9 mouse cellular contexts compared by ENCODE assay signal in genomic region chr12:33388842-33389241, GRCm38 (mm10). TPM values are rescaled to one million over a fixed set of nuclear protein-coding genes. Genes with fewer than 3 reads are reported as not detected.
DNase-seq lines count a peak whose midpoint lies in the region; ATAC-seq and TF ChIP-seq lines count a peak whose summit lies in the region.
"Had no signal": no experiment of that assay in that cellular context is flagged by ENCODE, and none has a peak within 500 bp of the region (broad histone marks: within the 10 kb centered on the region; RNA-seq: fewer than 3 reads in every experiment).

No protein-coding gene starts in this region.

- H3K4me1 ChIP-seq in G1E (ENCODE audit: insufficient read depth, low read depth, low read length) = no peaks in the 10 kb centered on the region
- no peaks in the 10 kb centered on the region for H3K4me1 ChIP-seq in forebrain, embryonic 11.5 days (replicated peaks; ENCODE audit: control insufficient read depth, insufficient read depth, low read length)
- H3K4me1 ChIP-seq in hindbrain, embryonic 10.5 days (replicated peaks) = 0 out of 2 replicates have a peak, but pooled peaks cover 3% of the 10 kb centered on the region
- H3K4me1 ChIP-seq: limb, embryonic 12.5 days had no signal

- peak; percentile 36 for DNase-seq in G1E (ENCODE audit: low spot score)
- peak; percentile 53 for DNase-seq in c-Kit-positive CD71-negative TER-119-negative erythroid progenitor cells, embryonic 14.5 days (ENCODE audit: low read depth)
- peak; percentile 87 for DNase-seq in forebrain, embryonic 11.5 days (ENCODE audit: low spot score)
- DNase-seq in hindbrain, embryonic 10.5 days (ENCODE audit: low spot score) = peak; percentile 79
- DNase-seq in layer of hippocampus, adult 2 months (ENCODE audit: low spot score in 2 of 2) = peak; percentile 71 to 79
- peak; percentile 78 for DNase-seq in lung, postnatal 10 days
- peak; percentile 45 for DNase-seq in retina, adult 2 months (ENCODE audit: low read depth, low spot score)
- peak; percentile 64 for DNase-seq in thymus, postnatal 4 days

- 7% methylated on average over 5 of the region's 5 CpGs for WGBS in forebrain, embryonic 11.5 days
- WGBS in hindbrain, embryonic 10.5 days = 9% methylated on average over 5 of the region's 5 CpGs

- no peak overlapping the region for H3K27ac ChIP-seq in forebrain, embryonic 11.5 days (ENCODE audit: low read depth, low read length)
- no peak overlapping the region for H3K27ac ChIP-seq in hindbrain, embryonic 10.5 days
- no peak overlapping the region for H3K27ac ChIP-seq in layer of hippocampus, adult 2 months
- H3K27ac ChIP-seq: limb, embryonic 12.5 days had no signal

- ATAC-seq in G1E (ENCODE audit: extremely low read depth, insufficient number of reproducible peaks, low FRiP score, poor library complexity, severe bottlenecking) = peak; percentile 88
- peak; percentile 80 for ATAC-seq in forebrain, embryonic 11.5 days (replicated peaks; ENCODE audit: low FRiP score)

- no peak overlapping the region for H3K4me2 ChIP-seq in forebrain, embryonic 11.5 days (ENCODE audit: low read depth, low read length, severe bottlenecking)
- H3K4me2 ChIP-seq: limb, embryonic 12.5 days had no signal

- no peaks in the 10 kb centered on the region for H3K9me3 ChIP-seq in G1E (replicated peaks)
- H3K9me3 ChIP-seq in forebrain, embryonic 11.5 days (ENCODE audit: control insufficient read depth, low read length) = no peaks in the 10 kb centered on the region
- H3K9me3 ChIP-seq in hindbrain, embryonic 10.5 days = no peaks in the 10 kb centered on the region
- H3K9me3 ChIP-seq: limb, embryonic 12.5 days had no signal

- no peak overlapping the region for H3K9ac ChIP-seq in forebrain, embryonic 11.5 days (ENCODE audit: low read length)
- H3K9ac ChIP-seq: limb, embryonic 12.5 days had no signal

- H3K27me3 ChIP-seq in G1E (ENCODE audit: insufficient read depth, low read length) = peaks cover 41% of the 10 kb centered on the region
- no peaks in the 10 kb centered on the region for H3K27me3 ChIP-seq in forebrain, embryonic 11.5 days (ENCODE audit: control insufficient read depth, insufficient read depth, low read length)
- 0 out of 2 replicates have a peak, but pooled peaks cover 5% of the 10 kb centered on the region for H3K27me3 ChIP-seq in hindbrain, embryonic 10.5 days (ENCODE audit: insufficient read depth, poor library complexity, severe bottlenecking)
- H3K27me3 ChIP-seq: limb, embryonic 12.5 days had no signal

- no peak overlapping the region for H3K4me3 ChIP-seq in G1E (ENCODE audit: low read depth, low read length)
- H3K4me3 ChIP-seq in forebrain, embryonic 11.5 days (ENCODE audit: low read depth, low read length) = no peak overlapping the region
- no peak overlapping the region for H3K4me3 ChIP-seq in hindbrain, embryonic 10.5 days
- H3K4me3 ChIP-seq in layer of hippocampus, adult 2 months = no peak overlapping the region
- H3K4me3 ChIP-seq: limb, embryonic 12.5 days had no signal

- peak; percentile 82 for TF ChIP-seq CTCF in G1E (IDR thresholded peaks at IDR 0.05; ENCODE audit: low read depth, low read length)
- peak; percentile 90 for TF ChIP-seq CTCF in layer of hippocampus, adult 2 months (conservative IDR thresholded peaks at IDR 0.05)

- H3K36me3 ChIP-seq in G1E (replicated peaks) = no peaks in the 10 kb centered on the region
- no peaks in the 10 kb centered on the region for H3K36me3 ChIP-seq in forebrain, embryonic 11.5 days (ENCODE audit: control insufficient read depth, insufficient read depth, low read length)
- no peaks in the 10 kb centered on the region for H3K36me3 ChIP-seq in hindbrain, embryonic 10.5 days
- H3K36me3 ChIP-seq: limb, embryonic 12.5 days had no signal

RNA-seq across cellular contexts. Expression of gene Efcab10, which starts 5.8 kb away (rescaled TPM):
- not detected in 2 replicates for total RNA-seq in G1E (2014; fragmentation: Nextera tagmentation)
- not detected in 2 replicates for total RNA-seq in G1E (2017)
- polyA plus RNA-seq in G1E (2012) = not detected in 2 replicates
- polyA plus RNA-seq in forebrain, embryonic 11.5 days (2014; fragmentation: Nextera tagmentation; extraction: Ambion mirVana) = 0.49 TPM in 1 of 2 replicates, not detected in the other
- 0.93 and 2.8 TPM in 2 replicates for polyA plus RNA-seq in hindbrain, embryonic 10.5 days (2016; fragmentation: Nextera tagmentation; extraction: Ambion mirVana)
- 1 to 10 TPM; 2.2 to 3.2 TPM for total RNA-seq in layer of hippocampus, adult 2 months (2021)

RNA-seq across cellular contexts. Expression of gene Twistnb, which starts 40.6 kb away (rescaled TPM):
- total RNA-seq in G1E (2014; fragmentation: Nextera tagmentation) (95.0 and 99.4 TPM in 2 replicates), G1E (2017) (60.3 and 71.5 TPM in 2 replicates)
- 11.5 and 26.2 TPM in 2 replicates for polyA plus RNA-seq in G1E (2012)
- 42.6 and 46.3 TPM in 2 replicates for polyA plus RNA-seq in forebrain, embryonic 11.5 days (2014; fragmentation: Nextera tagmentation; extraction: Ambion mirVana)
- 51.8 and 66.5 TPM in 2 replicates for polyA plus RNA-seq in hindbrain, embryonic 10.5 days (2016; fragmentation: Nextera tagmentation; extraction: Ambion mirVana)
- total RNA-seq in layer of hippocampus, adult 2 months (2021) = 10 to 100 TPM; 14.5 to 15.9 TPM

Comparison
In these comparisons a context has a peak if more than half of its experiments do, and no peak if none do; other contexts are left out.
1. DNase-seq: peak in every context shown above with its lines; median percentile 87 in forebrain, embryonic 11.5 days; 79 in hindbrain, embryonic 10.5 days; 78 in lung, postnatal 10 days; 75 in layer of hippocampus, adult 2 months; 64 in thymus, postnatal 4 days; 53 in c-Kit-positive CD71-negative TER-119-negative erythroid progenitor cells, embryonic 14.5 days; 45 in retina, adult 2 months; 36 in G1E.